Mouse (Mus musculus) MEL (cell line): ENCODE data around the gene Diaph3.

ENCODE experiments used
- CHD2 ChIP-seq: IDR thresholded peaks from 2 replicates; pipeline ENCODE4 v1.6.1; 2011; ENCODE audit warnings: low read length, improper control_type of control experiment
- CTCF ChIP-seq, 3 experiments: IDR thresholded peaks in 2 of 3; conservative IDR thresholded peaks in 1 of 3; 2 replicates each; pipeline ENCODE4 v1.5.1; 2011 to 2012; ENCODE audit warnings: low read length in 3 of 3, low read depth in 2 of 3, mild to moderate bottlenecking in 2 of 3, improper control_type of control experiment in 1 of 3, inconsistent platforms in 1 of 3, mixed read lengths in 1 of 3, moderate library complexity in 1 of 3; ENCODE audit not compliant: control insufficient read depth in 1 of 3, insufficient read depth in 1 of 3, poor library complexity in 1 of 3, severe bottlenecking in 1 of 3
- EP300 ChIP-seq, 2 experiments: IDR thresholded peaks; 2 replicates each; pipeline ENCODE4 v1.6.1; 2011; ENCODE audit warnings: improper control_type of control experiment in 2 of 2, low read length in 2 of 2, low read depth in 1 of 2, mild to moderate bottlenecking in 1 of 2
- MAX ChIP-seq: IDR thresholded peaks from 2 replicates; pipeline ENCODE4 v1.6.1; 2011; ENCODE audit warnings: low read length, improper control_type of control experiment
- MXI1 ChIP-seq: IDR thresholded peaks from 2 replicates; pipeline ENCODE4 v1.6.1; 2011; ENCODE audit warnings: mild to moderate bottlenecking, low read depth, low read length, improper control_type of control experiment
- POLR2A ChIP-seq, 2 experiments: IDR thresholded peaks; 2 replicates each; pipeline ENCODE4 v1.6.1; 2011 to 2012; ENCODE audit warnings: low read length in 2 of 2, mild to moderate bottlenecking in 2 of 2, control low read depth in 1 of 2, improper control_type of control experiment in 1 of 2, low read depth in 1 of 2, moderate library complexity in 1 of 2; ENCODE audit not compliant: control insufficient read depth in 1 of 2, insufficient read depth in 1 of 2, poor library complexity in 1 of 2
- TAL1 ChIP-seq: IDR thresholded peaks from 2 replicates; pipeline ENCODE4 v1.6.1; 2012; ENCODE audit warnings: mild to moderate bottlenecking, inconsistent platforms, low read length, moderate library complexity, mixed read lengths
- ZKSCAN1 ChIP-seq: IDR thresholded peaks from 2 replicates; pipeline ENCODE4 v1.6.1; 2012; ENCODE audit warnings: low read depth, mild to moderate bottlenecking, inconsistent platforms, low read length, improper control_type of control experiment, moderate library complexity
- ZMIZ1 ChIP-seq: IDR thresholded peaks from 2 replicates; pipeline ENCODE4 v1.6.1; 2012; ENCODE audit warnings: low read depth, mild to moderate bottlenecking, inconsistent platforms, low read length, improper control_type of control experiment, moderate library complexity
- ZNF384 ChIP-seq: IDR thresholded peaks from 2 replicates; pipeline ENCODE4 v1.6.1; 2012; ENCODE audit warnings: low read depth, mild to moderate bottlenecking, inconsistent platforms, low read length, improper control_type of control experiment

- TF ChIP-seq EP300 (IDR thresholded peaks at IDR 0.05; ENCODE audit: low read depth in 1 of 2, low read length in 2 of 2) (no peak), CTCF (IDR thresholded peaks at IDR 0.05 in 2 of 3, conservative IDR thresholded peaks at IDR 0.05 in 1 of 3; ENCODE audit: control insufficient read depth in 1 of 3, insufficient read depth in 1 of 3, low read depth in 2 of 3, low read length in 3 of 3, poor library complexity in 1 of 3, severe bottlenecking in 1 of 3) (no peak), MAX (no peak), ZNF384 (no peak), CHD2 (no peak), POLR2A (IDR thresholded peaks at IDR 0.05; ENCODE audit: control insufficient read depth in 1 of 2, insufficient read depth in 1 of 2, low read depth in 1 of 2, low read length in 2 of 2, poor library complexity in 1 of 2) (no peak), ZMIZ1 (no peak), TAL1 (no peak), ZKSCAN1 (no peak), MXI1 (no peak)
These were observed 449.7 kb downstream of the Diaph3 start for GRCm38 (mm10) chr14:86691298-86691697.
